Mouse (Mus musculus) heart, embryonic 12.5 days (tissue): Measurements from ENCODE around the gene Grap2. TPM values are rescaled to one million over a fixed set of nuclear protein-coding genes. Genes with fewer than 3 reads are reported as not detected.

ENCODE experiments used
- ATAC-seq: fragments of 200-750 bp; cut with Nextera tagmentation; 2 replicates; pipeline ENCODE4 v1.8.0; 2017; ENCODE audit warnings: moderate TSS enrichment, moderate library complexity; ENCODE audit not compliant: insufficient number of reproducible peaks, low FRiP score
- H3K27ac ChIP-seq: fragments of 300-500 bp; sonication (generic); 2 replicates; pipeline ENCODE4 v1.5.1; 2016; ENCODE audit warnings: mild to moderate bottlenecking, moderate library complexity; ENCODE audit not compliant: poor library complexity, severe bottlenecking
- H3K27me3 ChIP-seq: fragments of 300-500 bp; sonication (generic); replicated peaks from 2 replicates; pipeline ENCODE4 v1.6.1; 2016; ENCODE audit warnings: mild to moderate bottlenecking, moderate library complexity
- H3K36me3 ChIP-seq: fragments of 300-500 bp; sonication (generic); 2 replicates; pipeline ENCODE4 v1.6.1; 2016; ENCODE audit warnings: mild to moderate bottlenecking, moderate library complexity
- H3K4me1 ChIP-seq: fragments of 300-500 bp; sonication (generic); replicated peaks from 2 replicates; pipeline ENCODE4 v1.6.1; 2016; ENCODE audit warnings: mild to moderate bottlenecking
- H3K4me2 ChIP-seq: fragments of 300-500 bp; sonication (generic); 2 replicates; pipeline ENCODE4 v1.6.1; 2016; ENCODE audit warnings: mild to moderate bottlenecking, moderate library complexity
- H3K4me3 ChIP-seq: fragments of 300-500 bp; sonication (generic); 2 replicates; pipeline ENCODE4 v1.5.1; 2016; ENCODE audit warnings: mild to moderate bottlenecking
- H3K9ac ChIP-seq: fragments of 300-500 bp; sonication (generic); 2 replicates; pipeline ENCODE4 v1.6.1; 2016; ENCODE audit warnings: mild to moderate bottlenecking, moderate library complexity
- H3K9me3 ChIP-seq: fragments of 300-500 bp; sonication (generic); replicated peaks from 2 replicates; pipeline ENCODE4 v1.6.1; 2016; ENCODE audit warnings: mild to moderate bottlenecking, moderate library complexity
- WGBS: fragments of 180-500 bp; shearing (Covaris S2); methylation state at CpG from one replicate; pipeline ENCODE4 v1.1.7; 2016; 5-methylcytosine and 5-hydroxymethylcytosine counted together
- polyA plus RNA-seq: library from polyadenylated mRNA; unstranded; fragments of >200 nt; fragmentation: Nextera tagmentation; extraction: Ambion mirVana; gene quantifications from 2 replicates; pipeline ENCODE4 v1.2.1, GENCODE M21; 2016

Gene Grap2
- polyA plus RNA-seq, 1 experiment from 2014 or later = 11.2 TPM

- WGBS = 19% methylated on average over 11 of the region's 11 CpGs
- Histone ChIP-seq H3K27me3 (no peaks in the 10 kb centered on the region), H3K4me2 (peak overlapping the region; percentile 25), H3K36me3 (no peaks in the 10 kb centered on the region), H3K4me1 (peaks cover 29% of the 10 kb centered on the region), H3K27ac (0 out of 2 replicates have a peak overlapping the region, but pooled peaks have one; percentile 22), H3K9ac (no peak overlapping the region), H3K9me3 (no peaks in the 10 kb centered on the region), H3K4me3 (no peak overlapping the region)
- ATAC-seq = peak; percentile 51; the same call in 1 of the 2 replicates
Observed at GRCm38 (mm10) chr15:80639071-80639702, 66.8 kb downstream of the Grap2 start.

- ATAC-seq = no peak
- Histone ChIP-seq H3K4me2 (no peak overlapping the region), H3K9ac (no peak overlapping the region), H3K36me3 (no peaks in the 10 kb centered on the region), H3K9me3 (no peaks in the 10 kb centered on the region), H3K4me1 (peaks cover 25% of the 10 kb centered on the region), H3K27me3 (no peaks in the 10 kb centered on the region), H3K4me3 (no peak overlapping the region), H3K27ac (no peak overlapping the region)
- 68% methylated on average over 3 of the region's 3 CpGs for whole genome bisulfite sequencing
Observed at GRCm38 (mm10) chr15:80639874-80640273, 67.5 kb downstream of the Grap2 start.

- H3K27ac ChIP-seq = no peak overlapping the region
- no peaks in the 10 kb centered on the region for H3K36me3 ChIP-seq
- ATAC-seq = no peak
- peaks cover 33% of the 10 kb centered on the region for H3K4me1 ChIP-seq
- H3K27me3 ChIP-seq = no peaks in the 10 kb centered on the region
- H3K4me3 ChIP-seq = no peak overlapping the region
- WGBS = 76% methylated on average over 2 of the region's 2 CpGs
- no peak overlapping the region for H3K9ac ChIP-seq
- H3K9me3 ChIP-seq = no peaks in the 10 kb centered on the region
- H3K4me2 ChIP-seq = no peak overlapping the region
Observed at GRCm38 (mm10) chr15:80641702-80642435, 69.5 kb downstream of the Grap2 start.

- Histone ChIP-seq H3K27ac (no peak overlapping the region), H3K36me3 (no peaks in the 10 kb centered on the region), H3K4me1 (peaks cover 22% of the 10 kb centered on the region), H3K9ac (no peak overlapping the region), H3K4me2 (no peak overlapping the region), H3K9me3 (no peaks in the 10 kb centered on the region), H3K4me3 (no peak overlapping the region), H3K27me3 (0 out of 2 replicates have a peak, but pooled peaks cover 9% of the 10 kb centered on the region)
- WGBS = 76% methylated on average over 17 of the region's 17 CpGs
- no peak for ATAC-seq
Observed at GRCm38 (mm10) chr15:80645006-80645797, 72.8 kb downstream of the Grap2 start.

- 66% methylated on average over 15 of the region's 15 CpGs for WGBS
- Histone ChIP-seq H3K4me3 (no peak overlapping the region), H3K9ac (no peak overlapping the region), H3K27me3 (peaks cover 9% of the 10 kb centered on the region; the same call in 1 of the 2 replicates), H3K36me3 (no peaks in the 10 kb centered on the region), H3K9me3 (no peaks in the 10 kb centered on the region), H3K4me1 (peaks cover 31% of the 10 kb centered on the region), H3K27ac (no peak overlapping the region), H3K4me2 (no peak overlapping the region)
- no peak for ATAC-seq
Observed at GRCm38 (mm10) chr15:80648977-80649606, 76.7 kb downstream of the Grap2 start.

GRCm38 (mm10) chr15:80650412-80650811 lies 78.0 kb downstream of the Grap2 start:
- 88% methylated on average over 2 of the region's 2 CpGs for WGBS
- Histone ChIP-seq H3K36me3 (no peaks in the 10 kb centered on the region), H3K9ac (no peak overlapping the region), H3K4me1 (peaks cover 29% of the 10 kb centered on the region), H3K4me3 (no peak overlapping the region), H3K27ac (no peak overlapping the region), H3K9me3 (no peaks in the 10 kb centered on the region), H3K27me3 (peaks cover 11% of the 10 kb centered on the region; the same call in 1 of the 2 replicates), H3K4me2 (no peak overlapping the region)
- ATAC-seq = no peak

GRCm38 (mm10) chr15:80653865-80654264 lies 81.5 kb downstream of the Grap2 start:
- no peaks in the 10 kb centered on the region for H3K9me3 ChIP-seq
- no peak overlapping the region for H3K4me2 ChIP-seq
- WGBS = 54% methylated on average over 8 of the region's 8 CpGs
- no peaks in the 10 kb centered on the region for H3K36me3 ChIP-seq
- H3K27me3 ChIP-seq = peaks cover 5% of the 10 kb centered on the region; the same call in 1 of the 2 replicates
- H3K9ac ChIP-seq = no peak overlapping the region
- H3K4me1 ChIP-seq = peaks cover 13% of the 10 kb centered on the region
- ATAC-seq = no peak
- H3K4me3 ChIP-seq = no peak overlapping the region
- H3K27ac ChIP-seq = no peak overlapping the region

GRCm38 (mm10) chr15:80658815-80659471 lies 86.5 kb downstream of the Grap2 start:
- H3K9me3 ChIP-seq = no peaks in the 10 kb centered on the region
- H3K27ac ChIP-seq = no peak overlapping the region
- H3K9ac ChIP-seq = no peak overlapping the region
- H3K4me3 ChIP-seq = no peak overlapping the region
- 66% methylated on average over 6 of the region's 6 CpGs for WGBS
- ATAC-seq = no peak
- H3K4me2 ChIP-seq = no peak overlapping the region
- no peaks in the 10 kb centered on the region for H3K36me3 ChIP-seq
- 0 out of 2 replicates have a peak, but pooled peaks cover 7% of the 10 kb centered on the region for H3K27me3 ChIP-seq
- H3K4me1 ChIP-seq = peaks cover 7% of the 10 kb centered on the region

- no peaks in the 10 kb centered on the region for H3K9me3 ChIP-seq
- H3K4me2 ChIP-seq = no peak overlapping the region
- H3K4me1 ChIP-seq = peaks cover 14% of the 10 kb centered on the region
- no peak overlapping the region for H3K4me3 ChIP-seq
- H3K27me3 ChIP-seq = 0 out of 2 replicates have a peak, but pooled peaks cover 4% of the 10 kb centered on the region
- no peak for ATAC-seq
- no peaks in the 10 kb centered on the region for H3K36me3 ChIP-seq
- H3K27ac ChIP-seq = no peak overlapping the region
- no peak overlapping the region for H3K9ac ChIP-seq
- WGBS = 50% methylated on average over 4 of the region's 4 CpGs
Observed at GRCm38 (mm10) chr15:80660963-80661362, 88.6 kb downstream of the Grap2 start.

- ATAC-seq = no peak
- Histone ChIP-seq H3K27me3 (peaks cover 4% of the 10 kb centered on the region), H3K9ac (no peak overlapping the region), H3K27ac (no peak overlapping the region), H3K36me3 (no peaks in the 10 kb centered on the region), H3K4me3 (no peak overlapping the region), H3K9me3 (no peaks in the 10 kb centered on the region), H3K4me1 (peaks cover 14% of the 10 kb centered on the region), H3K4me2 (no peak overlapping the region)
- WGBS = 50% methylated on average over 4 of the region's 4 CpGs
Observed at GRCm38 (mm10) chr15:80664444-80664843, 92.0 kb downstream of the Grap2 start.
